Comparison of ENCODE assay signal across 23 mouse cellular contexts in the genomic region with DNA sequence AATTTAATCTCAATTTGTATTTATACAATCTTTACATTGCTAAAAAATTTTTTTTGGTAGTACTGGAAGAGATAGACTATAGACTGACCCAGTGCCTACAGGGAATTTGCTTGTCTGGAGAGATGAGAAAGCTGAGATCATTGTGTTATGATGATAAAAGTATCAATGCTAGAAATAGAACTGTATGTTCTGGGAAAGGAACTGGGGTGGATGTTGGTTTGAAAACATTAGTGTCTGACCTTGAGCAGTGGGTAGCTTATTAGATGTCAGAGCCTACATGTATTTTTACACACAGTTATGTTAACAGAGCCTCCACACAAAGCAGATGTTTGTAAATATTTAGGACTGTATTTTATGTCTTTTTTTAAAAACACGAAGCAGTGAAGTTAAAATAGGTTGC. TPM values are rescaled to one million over a fixed set of nuclear protein-coding genes. Genes with fewer than 3 reads are reported as not detected.
"Had no signal": no experiment of that assay in that cellular context is flagged by ENCODE, and none has a peak within 500 bp of the region (broad histone marks: within the 10 kb centered on the region; RNA-seq: fewer than 3 reads in every experiment).

No protein-coding gene starts in this region.

- H3K9ac ChIP-seq: limb, embryonic 13.5 days; liver, embryonic 14.5 days; lung, embryonic 15.5 days; midbrain, embryonic 12.5 days; midbrain, embryonic 15.5 days; neural tube, embryonic 12.5 days; neural tube, embryonic 15.5 days had no signal

- H3K27ac ChIP-seq: kidney, postnatal 0 days; layer of hippocampus, adult 2 months; limb, embryonic 10.5 days; limb, embryonic 13.5 days; liver, embryonic 14.5 days; midbrain, embryonic 12.5 days; midbrain, embryonic 15.5 days; neural tube, embryonic 12.5 days; neural tube, embryonic 15.5 days had no signal

- H3K4me1 ChIP-seq: limb, embryonic 10.5 days; limb, embryonic 13.5 days; midbrain, embryonic 12.5 days; midbrain, embryonic 15.5 days; neural tube, embryonic 12.5 days; neural tube, embryonic 15.5 days had no signal

- H3K36me3 ChIP-seq: limb, embryonic 10.5 days; limb, embryonic 13.5 days; lung, embryonic 15.5 days; midbrain, embryonic 12.5 days; midbrain, embryonic 15.5 days; neural tube, embryonic 12.5 days; neural tube, embryonic 15.5 days had no signal

- DNase-seq: kidney, adult 2 months; kidney, postnatal 25 days; layer of hippocampus, adult 9-11 months; lung, adult 18-20 months; lung, postnatal 4 days; right cerebral cortex, adult 18-20 months; right cerebral cortex, postnatal 14 days; right cerebral cortex, postnatal 4 days; thymus, postnatal 25 days had no signal

- H3K9me3 ChIP-seq: limb, embryonic 10.5 days; limb, embryonic 13.5 days; lung, embryonic 15.5 days; midbrain, embryonic 12.5 days; midbrain, embryonic 15.5 days; neural tube, embryonic 12.5 days; neural tube, embryonic 15.5 days had no signal

- H3K4me2 ChIP-seq: limb, embryonic 13.5 days; lung, embryonic 15.5 days; midbrain, embryonic 12.5 days; midbrain, embryonic 15.5 days; neural tube, embryonic 12.5 days; neural tube, embryonic 15.5 days had no signal

- H3K27me3 ChIP-seq: limb, embryonic 13.5 days; lung, embryonic 15.5 days; midbrain, embryonic 12.5 days; midbrain, embryonic 15.5 days; neural tube, embryonic 12.5 days; neural tube, embryonic 15.5 days had no signal

- H3K4me3 ChIP-seq: layer of hippocampus, adult 2 months; limb, embryonic 10.5 days; limb, embryonic 13.5 days; lung, embryonic 15.5 days; midbrain, embryonic 12.5 days; midbrain, embryonic 15.5 days; neural tube, embryonic 12.5 days; neural tube, embryonic 15.5 days had no signal

- ATAC-seq: intestine, postnatal 0 days; midbrain, embryonic 15.5 days had no signal

RNA-seq across cellular contexts. Expression of gene Clec2d, which starts 43.7 kb away (rescaled TPM):
- polyA plus RNA-seq: limb, embryonic 10.5 days; limb, embryonic 13.5 days; midbrain, embryonic 15.5 days; neural tube, embryonic 12.5 days had no signal

RNA-seq across cellular contexts. Expression of gene Cd69, which starts 51.1 kb away (rescaled TPM):
- total RNA-seq: layer of hippocampus, adult 2 months; layer of hippocampus, postnatal 25 days; left cerebral cortex, adult 18-20 months; left cerebral cortex, postnatal 25 days had no signal
- polyA plus RNA-seq: kidney, postnatal 0 days; midbrain, embryonic 12.5 days; midbrain, embryonic 15.5 days; neural tube, embryonic 12.5 days had no signal
